Mouse (Mus musculus): ENCODE results near the gene AK157302.
"Not testable (repeated sequence)": the region's sequence is repeated elsewhere in the genome, so short reads cannot be mapped to it uniquely, and the experiment has no call there.

The AK157302 gene

DNA sequence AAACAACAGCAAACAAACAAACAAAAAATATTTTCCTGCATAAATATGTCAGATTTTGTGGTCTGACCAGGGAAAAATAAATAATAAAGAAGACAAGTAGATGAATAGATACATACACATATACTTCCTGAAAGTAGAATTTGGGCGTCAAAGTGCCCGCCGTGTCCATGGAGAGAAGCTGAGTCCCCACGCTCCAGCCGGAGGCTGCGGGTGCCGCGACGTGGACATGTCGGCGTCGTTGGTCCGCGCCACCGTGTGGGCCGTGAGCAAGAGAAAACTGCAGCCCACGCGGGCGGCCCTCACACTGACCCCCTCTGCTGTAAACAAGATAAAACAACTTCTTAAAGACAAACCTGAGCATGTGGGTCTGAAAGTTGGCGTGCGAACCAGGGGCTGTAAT, at the start of gene AK157302:
Gene AK157302, plus strand, starts transcription at position 144 of the 400 bp plus-strand sequence.
- DNase-seq (ENCODE audit: low read depth, low spot score): no peak

DNA sequence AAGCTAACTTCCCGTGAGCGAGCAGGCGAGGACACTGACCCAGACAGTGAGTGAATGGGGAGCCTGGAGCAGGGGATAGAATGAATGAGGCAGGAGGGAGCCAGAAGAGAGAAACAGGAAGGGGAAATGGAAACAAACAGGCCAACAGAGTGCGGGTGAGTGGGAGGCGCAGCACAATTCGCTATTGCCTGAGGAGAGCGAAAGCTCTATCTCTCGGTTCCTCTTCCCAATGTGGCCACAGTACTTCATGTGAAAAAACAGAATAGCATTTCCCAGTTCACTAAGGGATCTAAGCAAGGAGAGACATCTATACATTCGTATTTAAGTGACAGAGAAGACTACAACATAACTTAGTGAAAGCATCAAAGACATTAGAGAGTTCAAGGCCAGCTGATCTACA, 48.2 kb upstream of the AK157302 start:
- DNase-seq (ENCODE audit: low read depth, low spot score): no peak

DNA sequence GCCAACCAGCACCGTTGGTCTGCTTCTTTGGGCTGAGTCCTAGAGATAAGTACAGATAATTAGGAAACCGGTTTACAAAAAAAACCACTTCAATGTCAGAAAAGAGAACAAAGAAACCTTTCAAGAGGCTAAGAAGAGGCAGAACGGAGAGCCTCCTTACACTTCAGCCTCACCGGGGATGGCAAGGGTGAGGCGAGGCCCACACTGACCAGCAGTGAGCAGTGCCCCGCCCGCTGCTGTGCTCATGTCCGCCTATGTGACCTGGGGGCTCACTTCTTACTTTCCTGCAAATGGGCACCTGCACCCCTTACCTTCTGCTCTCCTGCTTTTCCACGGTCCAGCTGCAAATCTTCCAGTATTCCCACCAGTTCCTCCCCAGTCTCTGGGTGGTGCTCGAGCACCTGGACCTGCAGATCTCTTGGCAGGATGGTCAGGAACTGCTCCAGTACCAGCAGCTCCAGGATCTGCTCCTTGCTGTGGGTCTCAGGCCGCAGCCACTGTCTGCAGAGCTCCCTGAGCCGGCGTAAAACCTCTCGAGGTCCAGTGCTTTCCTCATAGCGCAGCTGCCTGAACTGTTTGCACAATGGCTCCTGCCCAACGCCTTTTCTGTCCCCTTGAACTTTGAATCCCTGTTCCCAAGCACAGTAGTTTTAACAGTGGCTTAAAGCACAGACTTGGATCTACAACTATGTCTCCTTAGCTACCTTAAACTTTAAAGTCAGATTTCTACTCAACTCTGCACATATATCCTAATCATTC, 47.0 kb upstream of the AK157302 start:
- no peak for DNase-seq (ENCODE audit: low read depth, low spot score)

DNA sequence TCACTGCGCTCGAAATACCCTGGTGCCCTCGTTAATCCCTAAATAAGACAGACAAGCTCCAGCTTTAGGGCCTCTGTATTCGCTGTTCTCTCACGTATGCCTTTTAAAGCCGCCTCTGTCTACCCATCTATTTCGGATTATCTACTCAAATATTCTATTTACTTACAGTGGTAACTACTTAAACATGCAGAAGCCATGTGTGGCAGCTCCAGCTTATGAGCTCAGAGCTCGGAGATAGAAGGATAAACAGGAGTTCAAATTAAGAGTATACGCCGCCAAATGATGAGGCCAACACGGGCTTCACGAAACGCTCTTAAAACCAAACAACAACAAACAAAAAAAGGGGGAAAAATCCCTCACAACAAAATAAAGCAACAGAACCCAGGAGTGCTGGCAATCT, 42.0 kb upstream of the AK157302 start:
- no peak for DNase-seq (ENCODE audit: low read depth, low spot score)

DNA sequence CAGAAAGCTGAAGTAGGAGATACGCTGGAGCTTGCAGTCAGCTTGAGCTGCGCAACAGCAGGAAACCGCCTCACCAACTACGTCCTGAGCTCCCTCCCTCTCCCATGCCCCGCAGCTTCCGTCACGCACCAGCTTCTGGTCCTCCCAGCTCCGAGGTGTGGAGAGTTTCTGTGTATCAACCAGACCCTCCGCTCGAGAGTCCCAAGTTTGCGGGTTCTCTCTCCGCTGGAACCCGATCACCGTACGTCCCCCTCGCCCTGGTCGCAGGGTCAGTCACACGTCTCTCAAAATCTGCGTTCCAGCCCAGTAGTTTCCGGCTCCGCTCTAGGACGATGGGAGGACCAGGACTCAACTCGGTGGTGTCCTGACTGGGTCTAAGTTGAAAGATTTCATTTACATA, 41.6 kb upstream of the AK157302 start, which contains the start of gene Zscan26:
Gene Zscan26, minus strand, starts transcription at position 282 of the 400 bp plus-strand sequence.
- DNase-seq (ENCODE audit: low read depth, low spot score): peak; percentile 50

DNA sequence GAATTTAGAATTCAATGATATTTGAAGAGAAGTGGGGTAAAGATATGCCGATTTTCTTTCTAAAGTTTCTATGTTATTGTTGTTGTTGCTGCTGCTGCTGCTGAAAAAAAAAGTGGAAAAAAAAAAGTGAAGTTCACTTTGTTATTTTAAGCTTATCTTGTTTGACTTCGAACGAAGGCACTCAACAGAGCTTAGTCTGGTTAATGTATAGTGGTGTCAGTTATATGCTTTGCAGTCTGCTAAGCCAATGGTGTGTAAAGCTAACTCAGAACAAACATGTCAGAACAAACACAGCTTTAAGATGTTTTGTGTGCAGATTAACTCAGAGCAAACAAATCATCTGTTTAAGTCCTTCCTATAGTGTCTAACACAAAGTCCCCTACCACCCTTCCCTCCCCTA, 40.9 kb upstream of the AK157302 start:
- DNase-seq (ENCODE audit: low read depth, low spot score): no peak

DNA sequence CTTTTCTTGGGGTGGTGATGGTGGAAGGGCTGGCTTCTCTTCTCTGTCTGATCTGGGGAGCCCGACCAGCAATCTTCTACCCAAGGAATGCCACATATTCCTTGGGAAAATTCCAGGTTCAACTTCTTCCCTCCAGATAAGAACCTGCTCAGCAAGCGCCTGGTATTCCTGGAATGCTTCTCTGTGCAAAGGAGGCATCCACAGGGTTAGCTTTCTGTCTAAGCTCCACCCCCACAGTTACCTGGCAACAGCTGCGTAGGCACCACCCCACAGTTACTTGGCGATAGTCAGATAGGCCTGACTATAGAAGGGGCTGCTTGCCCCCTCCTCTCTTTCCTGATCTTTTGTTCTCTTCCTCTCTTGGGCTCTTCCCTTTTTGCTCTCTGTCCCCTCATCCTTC, 38.7 kb upstream of the AK157302 start:
- no peak for DNase-seq (ENCODE audit: low read depth, low spot score)

DNA sequence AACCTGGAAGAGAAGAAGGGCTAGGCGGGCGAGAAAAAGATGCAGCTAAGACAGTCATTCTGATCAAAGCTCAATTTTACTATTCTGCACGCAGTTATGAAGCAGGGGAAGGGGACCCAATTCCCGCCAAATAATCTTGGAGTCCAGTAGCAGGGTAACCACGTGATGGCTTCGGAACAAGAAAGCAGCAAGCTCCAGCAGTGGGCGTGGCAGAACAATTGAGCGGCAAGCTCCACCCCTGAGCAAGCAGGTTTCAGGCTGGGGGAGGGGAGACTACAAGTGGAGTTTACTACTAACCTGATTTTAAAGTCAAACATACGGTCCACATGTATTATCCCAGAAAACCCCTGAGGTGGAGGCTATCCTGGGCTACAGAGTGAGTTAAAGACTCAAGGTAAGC, 32.5 kb upstream of the AK157302 start:
- not testable (repeated sequence) for DNase-seq (ENCODE audit: low read depth, low spot score)

DNA sequence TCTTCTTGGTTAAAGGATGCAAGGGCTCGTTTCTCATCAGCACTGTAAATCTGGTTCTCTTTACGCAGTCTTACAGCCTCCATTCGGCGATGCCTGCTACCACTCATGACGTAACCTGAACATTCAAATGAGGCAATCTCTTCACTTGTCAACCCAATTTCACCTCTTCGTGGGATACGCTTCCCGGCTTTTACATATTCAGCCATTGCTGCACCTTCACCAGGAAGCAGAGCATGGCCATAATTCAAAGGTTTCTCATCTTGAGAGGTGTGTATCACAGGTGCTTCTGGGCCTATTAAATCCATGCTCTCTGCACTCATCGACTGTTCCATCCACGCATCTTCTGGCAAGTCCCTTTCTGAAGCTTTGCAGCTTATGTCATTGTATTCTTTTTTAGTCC, 27.7 kb upstream of the AK157302 start:
- DNase-seq (ENCODE audit: low read depth, low spot score): no peak

DNA sequence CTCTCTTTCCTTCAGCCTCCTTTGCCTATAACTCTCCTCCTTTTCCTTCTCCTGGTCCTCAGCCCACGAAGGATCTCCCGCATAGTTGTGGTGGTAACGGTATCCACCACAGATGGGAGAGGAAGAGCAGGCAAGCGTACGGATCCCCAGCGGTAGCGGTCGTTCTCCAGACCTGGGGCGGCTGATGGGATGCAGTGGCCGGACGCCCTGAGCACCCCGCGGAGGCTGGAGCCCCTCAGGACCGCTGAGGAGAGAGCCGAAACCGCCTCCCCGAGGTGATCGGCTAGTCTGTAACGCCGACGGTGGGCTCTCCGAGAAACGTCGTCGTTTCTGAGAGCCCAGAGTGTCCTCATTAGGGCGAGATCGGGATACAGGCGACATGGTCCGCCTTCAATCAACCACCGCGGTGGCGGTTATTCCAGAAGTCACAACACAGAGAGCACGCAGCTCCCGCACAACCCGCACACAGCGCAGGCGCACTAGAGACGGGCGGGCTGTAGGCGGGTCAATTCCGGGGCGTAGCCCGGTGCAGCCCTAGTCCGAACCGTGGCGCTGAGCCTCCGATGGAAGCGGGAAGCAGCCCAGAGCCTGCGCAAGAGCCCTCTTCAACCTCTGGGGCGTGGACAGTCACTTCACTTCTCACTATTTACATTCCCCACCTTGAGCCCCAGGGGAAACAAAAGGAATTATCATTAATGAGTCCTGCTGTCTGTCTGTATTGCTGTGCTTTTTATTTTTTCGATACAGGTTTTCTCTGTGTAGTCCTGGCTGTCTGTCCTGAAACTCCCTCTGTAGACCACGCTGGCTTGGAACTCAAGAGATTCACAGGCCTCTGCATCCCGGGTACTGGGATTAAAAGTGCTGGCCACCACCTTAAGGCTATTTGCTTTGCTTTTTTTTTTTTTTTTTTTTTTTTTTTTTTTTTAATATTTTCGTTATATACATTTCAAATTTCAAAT, 26.7 kb upstream of the AK157302 start, which contains the start of gene Nkapl:
Gene Nkapl, minus strand, starts transcription at position 449 of the 959 bp plus-strand sequence.
- peak; percentile 93 for DNase-seq (ENCODE audit: low read depth, low spot score)

DNA sequence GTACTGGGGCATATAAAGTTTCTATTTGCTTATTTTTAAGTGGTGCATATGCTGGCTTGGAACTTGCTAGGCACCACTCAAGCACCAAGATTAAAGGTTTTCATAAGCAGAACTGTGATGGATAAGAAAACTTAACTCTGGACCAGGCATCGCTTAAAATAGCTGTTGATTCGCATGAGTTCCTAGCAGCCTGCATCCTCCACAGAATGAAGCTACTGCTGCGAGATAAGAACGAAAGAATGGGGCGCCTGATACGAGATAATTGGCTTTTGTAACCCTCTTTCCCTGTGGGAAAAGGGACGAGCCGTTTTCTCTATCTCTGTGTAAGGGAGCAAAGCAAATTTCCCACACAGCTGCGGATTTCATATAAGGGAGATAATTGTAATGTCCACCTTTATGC, 25.9 kb upstream of the AK157302 start:
- no peak for DNase-seq (ENCODE audit: low read depth, low spot score)

DNA sequence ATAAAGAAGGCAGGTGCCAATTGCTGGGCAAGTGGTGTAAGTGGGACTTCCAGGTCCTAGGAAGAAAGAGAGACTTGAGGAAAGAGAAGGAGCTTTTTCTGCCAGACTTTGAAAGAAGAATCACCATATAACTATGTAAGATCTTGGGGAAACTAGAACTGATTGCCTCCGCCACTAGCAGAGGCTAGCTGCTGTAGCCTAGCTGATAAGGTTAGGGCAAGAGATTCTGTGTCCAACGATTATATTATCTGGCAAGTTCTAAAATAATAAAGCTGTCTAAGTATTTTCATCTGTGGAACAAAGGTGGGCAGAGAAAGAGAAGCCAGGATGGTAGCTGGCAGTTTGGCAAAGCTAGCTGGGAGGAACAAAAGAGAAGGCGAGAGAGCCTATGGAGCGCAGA, 22.6 kb upstream of the AK157302 start:
- DNase-seq (ENCODE audit: low read depth, low spot score): no peak

DNA sequence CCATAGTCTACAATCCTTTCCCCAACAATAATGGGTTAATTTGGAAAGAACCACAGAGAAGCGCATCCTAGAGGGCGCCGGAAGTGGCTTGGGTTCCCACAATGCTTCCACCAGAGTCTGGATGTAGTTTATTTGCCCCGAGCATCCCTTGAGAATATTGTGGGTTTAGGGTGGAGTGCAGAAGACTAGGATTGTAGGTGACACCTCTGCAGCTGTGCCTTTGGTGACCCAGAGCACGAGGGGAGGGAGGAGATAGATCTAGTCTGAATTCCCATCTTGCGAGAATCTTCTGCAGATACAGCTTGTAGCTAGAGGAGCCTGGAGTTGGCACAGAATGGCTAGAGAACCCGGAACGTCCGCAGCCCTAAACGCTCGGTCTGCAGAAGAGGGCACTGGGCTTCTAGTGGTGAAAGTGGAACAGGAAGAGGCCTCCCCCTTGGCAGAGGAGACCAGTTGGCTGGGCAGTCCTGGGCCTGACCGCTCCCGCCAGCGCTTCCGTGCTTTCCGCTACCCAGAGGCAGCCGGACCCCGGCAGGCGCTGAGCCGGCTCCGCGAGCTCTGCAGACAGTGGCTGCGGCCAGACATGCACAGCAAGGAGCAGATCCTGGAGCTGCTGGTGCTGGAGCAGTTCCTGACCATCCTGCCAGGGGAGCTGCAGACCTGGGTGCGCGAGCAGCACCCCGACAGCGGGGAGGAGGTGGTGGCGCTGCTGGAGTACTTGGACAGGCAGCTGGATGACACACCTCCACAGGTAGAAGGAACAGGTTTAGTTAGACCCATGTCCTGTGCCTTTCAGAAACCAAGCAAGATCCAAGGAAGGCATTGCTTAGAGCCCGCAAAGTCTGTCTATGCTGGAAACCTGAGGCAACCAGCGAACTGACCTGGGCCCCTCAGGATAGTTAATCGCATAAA, 16.0 kb upstream of the AK157302 start, which contains the start of the genes Zkscan4 and Gm10065:
Gene Zkscan4, plus strand, starts transcription at position 149 of the 912 bp plus-strand sequence.
Gene Gm10065, minus strand, starts transcription at position 683 of the 912 bp plus-strand sequence.
- not testable (repeated sequence) for DNase-seq (ENCODE audit: low read depth, low spot score)

DNA sequence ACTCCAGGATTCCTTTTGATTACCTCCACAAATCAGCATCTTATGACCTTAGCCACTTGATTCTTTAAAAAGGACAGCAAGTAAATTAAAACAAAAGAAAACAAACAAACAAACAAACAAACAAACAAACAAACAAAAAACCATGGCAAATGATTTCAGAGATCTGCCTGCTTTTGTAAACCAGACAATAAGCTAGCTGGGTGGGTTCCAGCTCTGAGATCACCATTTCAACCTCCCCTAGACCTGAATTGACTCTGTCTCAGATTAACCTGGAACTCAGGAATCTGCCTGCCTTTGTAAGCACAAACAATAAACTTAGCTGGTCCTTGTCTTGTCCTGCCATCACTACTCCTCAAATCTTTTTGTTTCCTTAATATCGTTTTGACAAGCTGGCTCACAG, 8.1 kb upstream of the AK157302 start:
- DNase-seq (ENCODE audit: low read depth, low spot score): no peak

DNA sequence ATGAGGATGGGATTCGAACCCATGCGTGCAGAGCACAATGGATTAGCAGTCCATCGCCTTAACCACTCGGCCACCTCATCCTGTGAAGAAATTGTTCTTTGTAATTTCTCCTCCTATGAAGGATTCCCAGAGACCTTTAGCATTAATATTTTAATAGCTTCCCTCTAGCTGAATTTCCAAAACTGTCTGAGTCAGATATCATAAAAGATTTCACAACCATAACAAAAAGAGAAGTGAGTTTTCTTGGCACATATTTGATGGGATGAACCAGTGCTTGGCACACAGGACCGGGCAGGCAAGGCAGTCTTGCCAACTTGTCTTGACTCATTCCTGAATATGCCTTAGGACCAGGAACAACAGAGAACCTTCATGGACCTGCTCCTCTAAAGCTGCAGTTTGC, 2.2 kb upstream of the AK157302 start:
- DNase-seq (ENCODE audit: low read depth, low spot score): no peak

DNA sequence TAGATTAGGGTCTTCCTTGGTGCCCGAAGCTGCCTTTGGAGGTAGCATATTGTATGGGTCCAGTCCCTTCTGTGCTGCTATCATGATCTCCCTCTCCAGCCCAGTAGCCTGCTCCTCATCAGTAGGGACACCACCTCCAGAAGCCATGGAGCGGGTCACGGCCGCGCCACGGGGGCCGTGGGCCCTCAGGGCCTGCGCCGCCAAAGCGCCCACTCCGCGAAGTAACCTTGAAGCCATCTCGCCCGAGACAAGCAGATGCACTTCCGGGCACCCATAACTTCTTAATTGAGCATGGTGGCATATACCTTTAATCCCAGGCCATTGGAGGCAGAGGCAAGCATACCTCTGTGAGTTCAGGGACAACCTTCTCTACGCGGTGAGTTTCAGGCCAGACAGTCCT, 6.2 kb downstream of the AK157302 start, which contains the start of gene Gm11273:
Gene Gm11273, minus strand, starts transcription at position 237 of the 400 bp plus-strand sequence.
- DNase-seq (ENCODE audit: low read depth, low spot score): not testable (repeated sequence)

DNA sequence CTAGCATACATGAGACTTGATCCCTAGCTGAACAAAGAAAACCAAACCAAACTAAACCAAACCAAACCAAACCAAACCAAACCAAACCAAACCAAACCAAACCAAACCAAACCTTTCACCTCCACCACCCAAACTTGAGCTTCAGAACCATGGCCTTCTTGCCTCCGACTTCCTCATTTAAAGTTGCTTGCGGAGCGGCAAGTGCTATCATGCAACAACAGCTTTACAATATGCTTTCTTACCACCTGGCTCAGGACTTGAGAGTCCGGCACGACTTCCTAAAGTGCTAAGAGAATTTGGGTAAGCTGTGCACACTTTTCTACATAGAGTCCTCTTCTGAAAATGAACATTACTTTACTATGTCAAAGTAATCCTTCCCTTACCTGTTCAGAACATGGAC, 7.3 kb downstream of the AK157302 start:
- no peak for DNase-seq (ENCODE audit: low read depth, low spot score)

DNA sequence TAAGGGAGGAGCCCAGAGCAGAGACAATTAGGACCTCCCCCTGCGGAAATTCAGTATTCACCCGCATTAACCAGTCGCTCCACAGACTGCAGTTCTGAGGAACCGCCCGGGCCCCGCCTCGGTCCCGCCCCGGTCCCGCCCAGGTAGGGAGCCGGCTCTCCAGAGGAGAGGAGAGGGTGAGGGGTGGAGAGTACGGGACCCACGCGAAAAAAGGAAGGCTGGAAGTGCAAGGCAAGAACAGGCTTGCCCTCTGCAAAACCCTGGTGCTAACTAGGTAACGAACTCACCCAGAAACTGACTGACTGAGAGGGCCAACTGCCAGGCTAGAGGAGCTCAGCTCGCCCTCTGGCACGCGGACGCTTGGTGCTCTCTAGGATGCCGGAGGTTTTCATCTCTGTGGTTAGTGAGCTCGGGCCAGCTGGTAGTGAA, 11.2 kb downstream of the AK157302 start:
- peak; percentile 79 for DNase-seq (ENCODE audit: low read depth, low spot score)

DNA sequence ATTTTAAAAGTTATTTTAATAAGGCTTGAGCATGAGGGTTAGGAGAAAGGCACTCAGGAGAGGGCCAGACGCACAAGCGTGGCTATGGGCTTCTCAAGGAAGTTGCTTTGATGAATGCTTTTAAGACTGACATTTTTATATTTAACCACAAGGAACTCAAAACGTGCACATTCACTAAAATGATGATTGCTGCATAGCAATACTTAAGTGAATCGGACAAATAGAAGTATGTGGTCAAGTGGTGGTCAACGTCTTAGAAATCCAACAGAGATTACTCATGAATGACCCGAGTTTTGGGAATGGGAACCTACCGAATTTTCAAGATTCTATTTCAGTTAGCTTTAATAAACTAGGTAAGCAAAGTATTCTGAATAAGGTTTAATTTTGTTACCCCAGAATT, 35.1 kb downstream of the AK157302 start:
- DNase-seq (ENCODE audit: low read depth, low spot score): no peak

DNA sequence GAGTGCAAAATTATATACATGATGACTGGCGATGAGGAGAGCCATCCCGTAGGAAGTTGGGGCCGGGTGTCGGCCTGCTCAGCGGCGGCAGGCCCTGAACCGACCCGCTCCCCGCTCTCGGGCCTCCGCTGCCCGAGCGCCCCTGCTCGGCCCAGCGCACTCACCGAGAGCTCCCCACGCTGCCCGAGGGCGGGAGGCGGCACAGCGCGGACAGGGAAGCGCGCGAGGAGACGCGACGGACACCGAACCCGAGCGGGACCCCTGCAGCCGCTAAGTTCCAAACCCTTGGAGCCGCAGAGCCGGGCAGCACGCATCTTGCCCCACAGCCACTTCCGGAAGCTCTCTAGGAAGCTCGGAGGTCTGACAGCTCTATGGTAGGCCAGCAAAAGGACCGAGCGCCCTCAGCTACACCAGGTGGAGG, 35.8 kb downstream of the AK157302 start, which contains the start of gene Zkscan8:
Gene Zkscan8, minus strand, starts transcription at position 340 of the 421 bp plus-strand sequence.
- DNase-seq (ENCODE audit: low read depth, low spot score): peak; percentile 63

DNA sequence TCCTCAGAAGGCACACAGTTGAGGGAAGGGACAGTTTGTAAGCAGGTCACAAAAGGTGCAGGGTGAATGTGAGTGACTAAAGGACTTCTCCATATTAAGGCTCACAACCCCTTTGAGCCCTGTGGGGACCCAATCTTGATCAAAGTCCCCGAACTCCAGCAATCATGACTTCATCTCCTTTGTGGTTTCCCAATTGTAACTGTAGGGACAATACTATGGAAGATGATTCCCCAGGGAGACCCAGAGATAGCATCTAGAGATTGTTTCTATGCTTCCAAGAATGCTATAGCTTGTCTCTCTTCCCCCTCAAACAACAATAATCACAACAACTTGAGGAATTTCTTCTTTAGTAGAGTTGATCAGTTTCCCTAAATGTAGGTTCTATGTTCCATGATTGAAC, 47.7 kb downstream of the AK157302 start, which contains the start of gene Olfr1366:
Gene Olfr1366, minus strand, starts transcription at position 101 of the 400 bp plus-strand sequence.
- DNase-seq (ENCODE audit: low read depth, low spot score): no peak
